Mouse (Mus musculus) CH12.LX (cell line): ENCODE results near the gene Bud23. TPM values are rescaled to one million over a fixed set of nuclear protein-coding genes. Genes with fewer than 3 reads are reported as not detected.

Experiments
- DNase-seq: peaks from one replicate; pipeline ENCODE4 v3.0.0-alpha.2; 2013; ENCODE audit errors: extremely low read depth
- H3K27ac ChIP-seq: 2 replicates; pipeline ENCODE4 v1.5.1; 2012; ENCODE audit warnings: low read depth, mild to moderate bottlenecking, control low read depth, moderate library complexity; ENCODE audit not compliant: insufficient read depth
- H3K27me3 ChIP-seq: replicated peaks from 2 replicates; pipeline ENCODE3; 2012; ENCODE audit warnings: inconsistent platforms
- H3K36me3 ChIP-seq, 2 experiments: replicated peaks in 1 of 2; 2 replicates each; pipeline versions ENCODE3 to v1.6.1; 2012; ENCODE audit warnings: inconsistent platforms in 1 of 2, low read length in 1 of 2, mild to moderate bottlenecking in 1 of 2, mixed read lengths in 1 of 2, moderate library complexity in 1 of 2; ENCODE audit not compliant: control insufficient read depth in 1 of 2, insufficient read depth in 1 of 2
- H3K4me1 ChIP-seq, 2 experiments: 2 replicates each; pipeline ENCODE4 v1.6.1; 2012; ENCODE audit warnings: inconsistent platforms in 1 of 2, moderate library complexity in 1 of 2; ENCODE audit not compliant: insufficient read depth in 2 of 2, control insufficient read depth in 1 of 2
- H3K4me2 ChIP-seq: 2 replicates; pipeline ENCODE4 v1.6.1; 2012; ENCODE audit warnings: low read depth, mild to moderate bottlenecking, control low read depth; ENCODE audit not compliant: poor library complexity, insufficient read depth, severe bottlenecking
- H3K4me3 ChIP-seq, 3 experiments: fragments of 150-350 bp in 1 of 3; sonication (generic) in 1 of 3; replicated peaks in 1 of 3; 2 replicates each; pipeline versions ENCODE3 to v1.5.1; 2011 to 2012; ENCODE audit warnings: low read depth in 2 of 3, low read length in 2 of 3, mild to moderate bottlenecking in 2 of 3, moderate library complexity in 2 of 3, control low read depth in 1 of 3, improper control_type of control experiment in 1 of 3, inconsistent platforms in 1 of 3, mixed read lengths in 1 of 3; ENCODE audit not compliant: poor library complexity in 1 of 3
- H3K79me2 ChIP-seq: replicated peaks from 2 replicates; pipeline ENCODE4 v1.6.1; 2012; ENCODE audit warnings: mild to moderate bottlenecking, moderate library complexity; ENCODE audit not compliant: control insufficient read depth, poor library complexity, insufficient read depth, severe bottlenecking; ENCODE audit errors: extremely low read depth
- H3K9ac ChIP-seq: 2 replicates; pipeline ENCODE4 v1.6.1; 2012; ENCODE audit warnings: low read depth, mild to moderate bottlenecking, control low read depth, moderate library complexity; ENCODE audit not compliant: insufficient read depth
- H3K9me3 ChIP-seq: replicated peaks from 2 replicates; pipeline ENCODE3; 2012; ENCODE audit warnings: low read length, inconsistent platforms, mixed read lengths
- BHLHE40 ChIP-seq: IDR thresholded peaks from 2 replicates; pipeline ENCODE4 v1.6.1; 2011; ENCODE audit warnings: mild to moderate bottlenecking, low read depth, low read length, improper control_type of control experiment
- CHD1 ChIP-seq: IDR thresholded peaks from 2 replicates; pipeline ENCODE4 v1.6.1; 2012; ENCODE audit warnings: low read depth, low read length, improper control_type of control experiment, inconsistent platforms
- CHD2 ChIP-seq: IDR thresholded peaks from 2 replicates; pipeline ENCODE4 v1.6.1; 2011; ENCODE audit warnings: low read length, improper control_type of control experiment
- CTCF ChIP-seq, 2 experiments: IDR thresholded peaks in 1 of 2; conservative IDR thresholded peaks in 1 of 2; 2 replicates each; pipeline ENCODE4 v1.5.1; 2011 to 2012; ENCODE audit warnings: low read depth in 2 of 2, low read length in 2 of 2, improper control_type of control experiment in 1 of 2, inconsistent platforms in 1 of 2, mild to moderate bottlenecking in 1 of 2, moderate library complexity in 1 of 2
- E2F4 ChIP-seq: IDR thresholded peaks from 2 replicates; pipeline ENCODE4 v1.6.1; 2011; ENCODE audit warnings: low read depth, low read length, improper control_type of control experiment; ENCODE audit not compliant: insufficient replicate concordance
- ELF1 ChIP-seq: IDR thresholded peaks from 2 replicates; pipeline ENCODE4 v1.6.1; 2014; ENCODE audit warnings: low read depth, mild to moderate bottlenecking, inconsistent platforms, low read length, improper control_type of control experiment
- EP300 ChIP-seq: IDR thresholded peaks from 2 replicates; pipeline ENCODE4 v1.6.1; 2011; ENCODE audit warnings: low read length, improper control_type of control experiment
- ETS1 ChIP-seq: conservative IDR thresholded peaks from 2 replicates; pipeline ENCODE4 v1.6.1; 2012; ENCODE audit warnings: low read depth, mild to moderate bottlenecking, inconsistent platforms, low read length, improper control_type of control experiment, moderate library complexity
- GABPA ChIP-seq: IDR thresholded peaks from 2 replicates; pipeline ENCODE4 v1.6.1; 2012; ENCODE audit warnings: low read depth, low read length, improper control_type of control experiment, inconsistent platforms; ENCODE audit not compliant: insufficient replicate concordance
- HCFC1 ChIP-seq: IDR thresholded peaks from 2 replicates; pipeline ENCODE4 v1.6.1; 2012; ENCODE audit warnings: low read depth, mild to moderate bottlenecking, inconsistent platforms, low read length, improper control_type of control experiment
- IRF4 ChIP-seq: IDR thresholded peaks from 2 replicates; pipeline ENCODE4 v1.6.1; 2014; ENCODE audit warnings: low read depth, mild to moderate bottlenecking, inconsistent platforms, low read length, improper control_type of control experiment
- JUN ChIP-seq: IDR thresholded peaks from 2 replicates; pipeline ENCODE4 v1.6.1; 2011; ENCODE audit warnings: low read depth, mild to moderate bottlenecking, low read length, improper control_type of control experiment, moderate library complexity; ENCODE audit not compliant: insufficient read depth
- JUND ChIP-seq: conservative IDR thresholded peaks from 2 replicates; pipeline ENCODE4 v1.6.1; 2011; ENCODE audit warnings: low read depth, low read length, improper control_type of control experiment
- KAT2A ChIP-seq: IDR thresholded peaks from 2 replicates; pipeline ENCODE4 v1.6.1; 2012; ENCODE audit warnings: low read length, improper control_type of control experiment, inconsistent platforms; ENCODE audit not compliant: insufficient replicate concordance
- MAFK ChIP-seq: IDR thresholded peaks from 2 replicates; pipeline ENCODE4 v1.6.1; 2011; ENCODE audit warnings: low read length, improper control_type of control experiment; ENCODE audit not compliant: insufficient replicate concordance
- MAX ChIP-seq: IDR thresholded peaks from 2 replicates; pipeline ENCODE4 v1.6.1; 2011; ENCODE audit warnings: low read length, improper control_type of control experiment
- MAZ ChIP-seq: IDR thresholded peaks from 2 replicates; pipeline ENCODE4 v1.6.1; 2012; ENCODE audit warnings: low read depth, mild to moderate bottlenecking, inconsistent platforms, low read length, improper control_type of control experiment, moderate library complexity
- MEF2A ChIP-seq: IDR thresholded peaks from 2 replicates; pipeline ENCODE4 v1.6.1; 2014; ENCODE audit warnings: low read depth, mild to moderate bottlenecking, inconsistent platforms, low read length, improper control_type of control experiment, borderline replicate concordance
- MXI1 ChIP-seq: IDR thresholded peaks from 2 replicates; pipeline ENCODE4 v1.6.1; 2011; ENCODE audit warnings: mild to moderate bottlenecking, low read depth, low read length, improper control_type of control experiment
- MYC ChIP-seq: IDR thresholded peaks from 2 replicates; pipeline ENCODE4 v1.6.1; 2011; ENCODE audit warnings: low read depth, mild to moderate bottlenecking, improper control_type of control experiment, low read length
- NELFE ChIP-seq: IDR thresholded peaks from 2 replicates; pipeline ENCODE4 v1.6.1; 2011; ENCODE audit warnings: low read depth, low read length, improper control_type of control experiment
- NRF1 ChIP-seq: IDR thresholded peaks from 2 replicates; pipeline ENCODE4 v1.6.1; 2014; ENCODE audit warnings: low read depth, mild to moderate bottlenecking, inconsistent platforms, low read length, improper control_type of control experiment, moderate library complexity
- PAX5 ChIP-seq: IDR thresholded peaks from 2 replicates; pipeline ENCODE4 v1.6.1; 2012; ENCODE audit warnings: low read length, inconsistent platforms, mixed read lengths
- POLR2A ChIP-seq: IDR thresholded peaks from 2 replicates; pipeline ENCODE4 v1.6.1; 2011; ENCODE audit warnings: low read depth, mild to moderate bottlenecking, improper control_type of control experiment, low read length
- POLR2AphosphoS2 ChIP-seq: IDR thresholded peaks from 2 replicates; pipeline ENCODE4 v1.6.1; 2011; ENCODE audit warnings: low read depth, low read length, improper control_type of control experiment
- RAD21 ChIP-seq: IDR thresholded peaks from 2 replicates; pipeline ENCODE4 v1.6.1; 2011; ENCODE audit warnings: low read depth, mild to moderate bottlenecking, low read length, improper control_type of control experiment, moderate library complexity
- RCOR1 ChIP-seq: conservative IDR thresholded peaks from 2 replicates; pipeline ENCODE4 v1.6.1; 2012; ENCODE audit warnings: low read depth, mild to moderate bottlenecking, inconsistent platforms, low read length, improper control_type of control experiment
- SIN3A ChIP-seq: IDR thresholded peaks from 2 replicates; pipeline ENCODE4 v1.6.1; 2012; ENCODE audit warnings: low read length, improper control_type of control experiment, inconsistent platforms
- SMC3 ChIP-seq: IDR thresholded peaks from 2 replicates; pipeline ENCODE4 v1.6.1; 2011; ENCODE audit warnings: low read depth, low read length, improper control_type of control experiment
- TBP ChIP-seq: conservative IDR thresholded peaks from 2 replicates; pipeline ENCODE4 v1.6.1; 2011; ENCODE audit warnings: low read depth, low read length, improper control_type of control experiment
- TCF12 ChIP-seq: IDR thresholded peaks from 2 replicates; pipeline ENCODE4 v1.6.1; 2014; ENCODE audit warnings: low read depth, mild to moderate bottlenecking, inconsistent platforms, low read length, improper control_type of control experiment
- UBTF ChIP-seq: IDR thresholded peaks from 2 replicates; pipeline ENCODE4 v1.6.1; 2012; ENCODE audit warnings: low read depth, mild to moderate bottlenecking, inconsistent platforms, low read length, improper control_type of control experiment, moderate library complexity
- USF1 ChIP-seq: IDR thresholded peaks from 2 replicates; pipeline ENCODE4 v1.6.1; 2014; ENCODE audit warnings: low read depth, mild to moderate bottlenecking, inconsistent platforms, low read length, improper control_type of control experiment
- USF2 ChIP-seq: conservative IDR thresholded peaks from 2 replicates; pipeline ENCODE4 v1.6.1; 2011; ENCODE audit warnings: low read depth, low read length, improper control_type of control experiment
- ZC3H11A ChIP-seq: IDR thresholded peaks from 2 replicates; pipeline ENCODE4 v1.6.1; 2012; ENCODE audit warnings: low read depth, mild to moderate bottlenecking, inconsistent platforms, low read length, improper control_type of control experiment
- ZKSCAN1 ChIP-seq: IDR thresholded peaks from 2 replicates; pipeline ENCODE4 v1.6.1; 2012; ENCODE audit warnings: low read depth, inconsistent platforms, low read length, improper control_type of control experiment, borderline replicate concordance
- ZMIZ1 ChIP-seq: IDR thresholded peaks from 2 replicates; pipeline ENCODE4 v1.6.1; 2012; ENCODE audit warnings: low read depth, mild to moderate bottlenecking, inconsistent platforms, low read length, improper control_type of control experiment
- ZNF384 ChIP-seq: IDR thresholded peaks from 2 replicates; pipeline ENCODE4 v1.6.1; 2012; ENCODE audit warnings: low read depth, low read length, improper control_type of control experiment, inconsistent platforms
- dilution Hi-C: fragments of 300-500 bp; cut with MboI; formaldehyde crosslinking; loops from 2 replicates; pipeline ENCODE4 v1.14.3; 2020; ENCODE audit warnings: low sequenced_read_pairs; ENCODE audit not compliant: extremely low pct_unique_long_range_greater_than_20kb, extremely low pct_ligation_motif_present
- in situ Hi-C: fragments of 300-500 bp; cut with MboI; formaldehyde crosslinking; loops from 3 replicates; pipeline ENCODE4 v1.14.3; 2019; ENCODE audit warnings: low sequenced_read_pairs, low pct_ligation_motif_present, low pct_unique_long_range_greater_than_20kb, mixed read lengths
- polyA plus RNA-seq: library from polyadenylated mRNA; unstranded; fragments of >175 nt; gene quantifications from 2 replicates; pipeline ENCODE4 v1.2.1, GENCODE M21; 2012; ENCODE audit warnings: low read depth; ENCODE audit not compliant: insufficient read length
- total RNA-seq, 2 experiments: library from RNA; depleted of rRNA; stranded (reverse); fragments of 300-350 nt in 1 of 2; fragments of >200 nt in 1 of 2; gene quantifications; 2 replicates each; pipeline ENCODE4 v1.2.3; 2012 to 2014

Gene Bud23
- total and polyA plus RNA-seq, 3 experiments = 60.7 to 118 (median 62.1) TPM

DNA sequence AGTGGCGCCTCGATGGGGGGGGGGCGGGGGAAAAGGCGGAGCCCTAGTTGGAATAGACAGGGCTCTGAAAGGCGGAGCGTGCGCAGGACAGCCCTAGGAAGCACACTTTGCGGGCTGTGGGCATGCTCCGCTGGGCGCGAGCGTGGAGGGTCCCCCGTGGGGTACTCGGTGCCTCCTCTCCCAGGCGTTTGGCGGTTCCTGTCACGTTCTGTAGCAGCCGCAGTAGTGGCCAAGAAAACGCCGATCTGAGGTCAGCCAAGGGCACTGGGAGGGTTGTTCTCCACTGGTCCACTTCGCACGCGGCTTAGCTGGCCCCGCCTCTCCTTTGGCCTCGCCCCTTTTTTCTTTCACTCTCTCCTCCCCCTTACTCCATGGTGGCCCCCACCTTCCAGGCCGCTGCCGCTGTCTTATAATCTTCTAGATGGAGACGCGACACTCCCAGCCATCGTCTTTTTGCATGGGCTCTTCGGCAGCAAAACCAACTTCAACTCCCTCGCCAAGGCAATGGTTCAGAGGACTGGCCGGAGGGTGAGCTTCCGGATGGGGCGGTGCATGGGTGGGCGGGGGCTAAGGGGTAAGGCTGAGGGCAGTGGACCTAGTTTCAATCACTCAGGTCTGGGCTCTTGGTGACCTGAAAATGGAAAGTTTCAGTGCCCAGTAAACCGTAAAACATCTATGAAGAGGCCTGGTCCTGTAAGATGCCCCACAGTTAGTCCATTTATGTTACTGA, 55.0 kb downstream of the Bud23 start:
- H3K4me2 ChIP-seq = peak overlapping the region; percentile 78
- in situ Hi-C loops = no loop called here
- peak; percentile 88 for DNase-seq
- no peaks in the 10 kb centered on the region; the same call in 1 of the 2 replicates for H3K79me2 ChIP-seq
- peaks cover 2 to 18% of the 10 kb centered on the region in 2 experiments for H3K36me3 ChIP-seq
- peak overlapping the region; percentile 66 to 73 (median 67) for H3K4me3 ChIP-seq
- peak; percentile 95 for TF ChIP-seq MAX
- no peak for TF ChIP-seq POLR2AphosphoS2
- TF ChIP-seq NELFE = peak; percentile 70
- TF ChIP-seq USF2 = no peak
- peak; percentile 65 for TF ChIP-seq BHLHE40
- TF ChIP-seq ELF1 = peak; percentile 68
- no peak for TF ChIP-seq ZKSCAN1
- no peak for TF ChIP-seq MAFK
- no peak for TF ChIP-seq CHD1
- no peak for TF ChIP-seq ZNF384
- TF ChIP-seq PAX5 = no peak
- TF ChIP-seq SIN3A = peak; percentile 74; the same call in 1 of the 2 replicates
- TF ChIP-seq CTCF (conservative IDR thresholded peaks at IDR 0.05 in 1 of 2, IDR thresholded peaks at IDR 0.05 in 1 of 2; ENCODE audit: low read depth in 2 of 2, low read length in 2 of 2) = no peak
- TF ChIP-seq MXI1 = peak; percentile 95
- TF ChIP-seq EP300 = no peak
- peak; percentile 22; the same call in 1 of the 2 replicates for TF ChIP-seq CHD2
- no peak for TF ChIP-seq KAT2A
- TF ChIP-seq E2F4 = no peak
- TF ChIP-seq JUND = no peak
- TF ChIP-seq UBTF = no peak
- TF ChIP-seq POLR2A = peak; percentile 18; the same call in 1 of the 2 replicates
- TF ChIP-seq HCFC1 = peak; percentile 38
- TF ChIP-seq RCOR1 = no peak
- TF ChIP-seq IRF4 = 0 out of 2 replicates have a peak, but pooled peaks have one; percentile 39
- TF ChIP-seq SMC3 = no peak
- TF ChIP-seq JUN = no peak
- TF ChIP-seq ZC3H11A = no peak
- TF ChIP-seq ZMIZ1 = peak; percentile 49
- peak; percentile 94; the same call in 1 of the 2 replicates for TF ChIP-seq MAZ
- no peak for TF ChIP-seq GABPA
- peak; percentile 45; the same call in 1 of the 2 replicates for TF ChIP-seq TCF12
- 0 out of 2 replicates have a peak, but pooled peaks have one; percentile 34 for TF ChIP-seq TBP
- no peak for TF ChIP-seq ETS1
- no peak for TF ChIP-seq USF1
- TF ChIP-seq MEF2A = 0 out of 2 replicates have a peak, but pooled peaks have one; percentile 7
- peak; percentile 95 for TF ChIP-seq MYC
- TF ChIP-seq NRF1 = peak; percentile 88
- no peak for TF ChIP-seq RAD21
- peaks cover 10 to 31% of the 10 kb centered on the region in 2 experiments for H3K4me1 ChIP-seq
- H3K9me3 ChIP-seq = no peaks in the 10 kb centered on the region
- peaks cover 22% of the 10 kb centered on the region for H3K27me3 ChIP-seq
- dilution Hi-C loops = no loop called here
- peak overlapping the region; percentile 86 for H3K27ac ChIP-seq
- peak overlapping the region; percentile 82 for H3K9ac ChIP-seq
